Mouse (Mus musculus) forebrain, embryonic 16.5 days (tissue): ENCODE data around the gene Sf3a3. TPM values are rescaled to one million over a fixed set of nuclear protein-coding genes. Genes with fewer than 3 reads are reported as not detected.

Experiments used
- ATAC-seq: fragments of 200-750 bp; cut with Nextera tagmentation; 2 replicates; pipeline ENCODE4 v1.8.0; 2017; ENCODE audit warnings: mild to moderate bottlenecking, moderate library complexity
- H3K27ac ChIP-seq: fragments of 300-500 bp; sonication (generic); 2 replicates; pipeline ENCODE4 v1.5.1; 2014; ENCODE audit warnings: low read length, control low read depth
- H3K27me3 ChIP-seq: fragments of 300-500 bp; sonication (generic); replicated peaks from 2 replicates; pipeline ENCODE4 v1.6.1; 2014; ENCODE audit warnings: low read length; ENCODE audit not compliant: control insufficient read depth, insufficient read depth
- H3K36me3 ChIP-seq: fragments of 300-500 bp; sonication (generic); 2 replicates; pipeline ENCODE4 v1.6.1; 2014; ENCODE audit not compliant: control insufficient read depth, insufficient read depth
- H3K4me1 ChIP-seq: fragments of 300-500 bp; sonication (generic); replicated peaks from 2 replicates; pipeline ENCODE4 v1.6.1; 2014; ENCODE audit warnings: low read length; ENCODE audit not compliant: control insufficient read depth, insufficient read depth
- H3K4me2 ChIP-seq: fragments of 300-500 bp; sonication (generic); 2 replicates; pipeline ENCODE4 v1.6.1; 2014; ENCODE audit warnings: mild to moderate bottlenecking, low read length, control low read depth
- H3K4me3 ChIP-seq: fragments of 300-500 bp; sonication (generic); replicated peaks from 2 replicates; pipeline ENCODE4 v1.5.1; 2014; ENCODE audit warnings: mild to moderate bottlenecking, low read length, control low read depth
- H3K9ac ChIP-seq: fragments of 300-500 bp; sonication (generic); replicated peaks from 2 replicates; pipeline ENCODE4 v1.6.1; 2014; ENCODE audit warnings: low read depth, low read length, control low read depth
- H3K9me3 ChIP-seq: fragments of 300-500 bp; sonication (generic); 2 replicates; pipeline ENCODE4 v1.6.1; 2016; ENCODE audit warnings: low read length; ENCODE audit not compliant: control insufficient read depth
- WGBS: fragments of 180-500 bp; shearing (Covaris S2); extraction: QIAGEN DNeasy Blood & Tissue Kit; methylation state at CpG from one replicate; pipeline ENCODE4 v1.1.7; 2014; 5-methylcytosine and 5-hydroxymethylcytosine counted together
- polyA plus RNA-seq: library from polyadenylated mRNA; unstranded; fragments of >200 nt; fragmentation: Nextera tagmentation; extraction: Ambion mirVana; gene quantifications from 2 replicates; pipeline ENCODE4 v1.2.1, GENCODE M21; 2015

Sf3a3 gene
- polyA plus RNA-seq, 1 experiment from 2014 or later, result 128 TPM

- H3K4me1 ChIP-seq, result peaks cover 15% of the 10 kb centered on the region
- no peaks in the 10 kb centered on the region for H3K36me3 ChIP-seq
- H3K4me2 ChIP-seq, result no peak overlapping the region
- no peak for ATAC-seq
- no peak overlapping the region for H3K4me3 ChIP-seq
- H3K9me3 ChIP-seq, result no peaks in the 10 kb centered on the region
- no peak overlapping the region for H3K27ac ChIP-seq
- no peak overlapping the region for H3K9ac ChIP-seq
- peaks cover 11% of the 10 kb centered on the region for H3K27me3 ChIP-seq
- 85% methylated on average over 2 of the region's 2 CpGs for WGBS
These were observed 20.0 kb upstream of the Sf3a3 start for GRCm38 (mm10) chr4:124694572-124694971.

GRCm38 (mm10) chr4:124695786-124696516 lies 18.6 kb upstream of the Sf3a3 start:
- Histone ChIP-seq H3K9me3 (no peaks in the 10 kb centered on the region), H3K36me3 (no peaks in the 10 kb centered on the region), H3K4me1 (peaks cover 27% of the 10 kb centered on the region), H3K27ac (no peak overlapping the region), H3K4me3 (no peak overlapping the region), H3K9ac (no peak overlapping the region), H3K4me2 (no peak overlapping the region), H3K27me3 (peaks cover 15% of the 10 kb centered on the region)
- no peak for ATAC-seq
- whole genome bisulfite sequencing, result 17% methylated on average over 18 of the region's 18 CpGs

GRCm38 (mm10) chr4:124699791-124700190 lies 14.8 kb upstream of the Sf3a3 start:
- Histone ChIP-seq H3K27ac (no peak overlapping the region), H3K36me3 (no peaks in the 10 kb centered on the region), H3K9ac (no peak overlapping the region), H3K4me1 (peaks cover 40% of the 10 kb centered on the region), H3K27me3 (peaks cover 15% of the 10 kb centered on the region), H3K9me3 (no peaks in the 10 kb centered on the region), H3K4me3 (no peak overlapping the region), H3K4me2 (no peak overlapping the region)
- WGBS, result 20% methylated on average over 6 of the region's 6 CpGs
- ATAC-seq, result no peak

GRCm38 (mm10) chr4:124700248-124700971 lies 14.2 kb upstream of the Sf3a3 start, which contains the start of gene Fhl3:
Gene Fhl3, plus strand, starts transcription at chr4:124700701.
- Histone ChIP-seq H3K27me3 (peaks cover 12% of the 10 kb centered on the region), H3K36me3 (no peaks in the 10 kb centered on the region), H3K4me1 (peaks cover 40% of the 10 kb centered on the region), H3K9me3 (no peaks in the 10 kb centered on the region), H3K27ac (no peak within 1 kb of the TSS; the same call in 1 of the 2 replicates), H3K4me3 (peak within 1 kb of the TSS; percentile 69), H3K9ac (peak within 1 kb of the TSS; percentile 68), H3K4me2 (peak within 1 kb of the TSS; percentile 99)
- ATAC-seq, result peak; percentile 32
- WGBS, result under 1% methylated on average over 44 of the region's 59 CpGs

- peak overlapping the region; percentile 69 for H3K4me3 ChIP-seq
- H3K9me3 ChIP-seq, result no peaks in the 10 kb centered on the region
- peaks cover 6% of the 10 kb centered on the region for H3K27me3 ChIP-seq
- H3K27ac ChIP-seq, result no peak overlapping the region; the same call in 1 of the 2 replicates
- peak; percentile 9; the same call in 1 of the 2 replicates for ATAC-seq
- WGBS, result 2% methylated on average over 22 of the region's 22 CpGs
- no peaks in the 10 kb centered on the region for H3K36me3 ChIP-seq
- peaks cover 40% of the 10 kb centered on the region for H3K4me1 ChIP-seq
- H3K4me2 ChIP-seq, result peak overlapping the region; percentile 99
- H3K9ac ChIP-seq, result peak overlapping the region; percentile 68
These were observed 13.3 kb upstream of the Sf3a3 start for GRCm38 (mm10) chr4:124701052-124701845.

GRCm38 (mm10) chr4:124701916-124702315 lies 12.7 kb upstream of the Sf3a3 start:
- Histone ChIP-seq H3K36me3 (no peaks in the 10 kb centered on the region), H3K9me3 (no peaks in the 10 kb centered on the region), H3K27me3 (0 out of 2 replicates have a peak, but pooled peaks cover 4% of the 10 kb centered on the region), H3K4me2 (peak overlapping the region; percentile 99), H3K4me3 (no peak overlapping the region), H3K4me1 (peaks cover 40% of the 10 kb centered on the region), H3K27ac (no peak overlapping the region), H3K9ac (no peak overlapping the region)
- ATAC-seq, result 0 out of 2 replicates have a peak, but pooled peaks have one; percentile 11
- WGBS, result 31% methylated on average over 3 of the region's 5 CpGs

- H3K4me1 ChIP-seq, result peaks cover 40% of the 10 kb centered on the region
- H3K4me2 ChIP-seq, result no peak overlapping the region
- no peak overlapping the region for H3K27ac ChIP-seq
- H3K9ac ChIP-seq, result no peak overlapping the region
- 19% methylated on average over 2 of the region's 2 CpGs for WGBS
- H3K4me3 ChIP-seq, result no peak overlapping the region
- H3K9me3 ChIP-seq, result no peaks in the 10 kb centered on the region
- 0 out of 2 replicates have a peak, but pooled peaks cover 4% of the 10 kb centered on the region for H3K27me3 ChIP-seq
- H3K36me3 ChIP-seq, result no peaks in the 10 kb centered on the region
- ATAC-seq, result no peak
These were observed 11.2 kb upstream of the Sf3a3 start for GRCm38 (mm10) chr4:124703406-124703805.

- 0 out of 2 replicates have a peak, but pooled peaks cover 6% of the 10 kb centered on the region for H3K27me3 ChIP-seq
- H3K9me3 ChIP-seq, result no peaks in the 10 kb centered on the region
- 8% methylated on average over 6 of the region's 6 CpGs for WGBS
- H3K27ac ChIP-seq, result no peak overlapping the region
- H3K9ac ChIP-seq, result no peak overlapping the region
- ATAC-seq, result no peak
- H3K4me1 ChIP-seq, result peaks cover 48% of the 10 kb centered on the region
- H3K36me3 ChIP-seq, result no peaks in the 10 kb centered on the region
- no peak overlapping the region for H3K4me2 ChIP-seq
- H3K4me3 ChIP-seq, result no peak overlapping the region
These were observed 10.4 kb upstream of the Sf3a3 start for GRCm38 (mm10) chr4:124703881-124704796.
